Mouse (Mus musculus): ENCODE measurements at regions not wholly inside any gene's neighbourhood (a gene's known extent, or its start where the extent isn't known, plus 50 kb on each side); places are given as distances from the start of the nearest gene placed in this dataset.

GRCm38 (mm10) chr7:70119517-70119916 is 247.0 kb downstream of the Nr2f2 start:
- ATAC-seq (replicated peaks; ENCODE audit: low read depth, poor library complexity, severe bottlenecking), result no peak

- ATAC-seq (replicated peaks; ENCODE audit: low read depth, poor library complexity, severe bottlenecking), result no peak
These were observed 247.6 kb downstream of the Nr2f2 start for GRCm38 (mm10) chr7:70118971-70119370.

- peak; percentile 71 for ATAC-seq (replicated peaks; ENCODE audit: low read depth, poor library complexity, severe bottlenecking)
These were observed 248.3 kb downstream of the Nr2f2 start for GRCm38 (mm10) chr7:70117930-70118922.

GRCm38 (mm10) chr7:70109013-70109412 is 257.5 kb downstream of the Nr2f2 start:
- no peak for ATAC-seq (replicated peaks; ENCODE audit: low read depth, poor library complexity, severe bottlenecking)

- no peak for ATAC-seq (replicated peaks; ENCODE audit: low read depth, poor library complexity, severe bottlenecking)
These were observed 261.5 kb downstream of the Nr2f2 start for GRCm38 (mm10) chr7:70105024-70105423.

GRCm38 (mm10) chr7:70104486-70104885 is 262.0 kb downstream of the Nr2f2 start:
- no peak for ATAC-seq (replicated peaks; ENCODE audit: low read depth, poor library complexity, severe bottlenecking)

GRCm38 (mm10) chr7:70103680-70104079 is 262.9 kb downstream of the Nr2f2 start:
- no peak for ATAC-seq (replicated peaks; ENCODE audit: low read depth, poor library complexity, severe bottlenecking)

GRCm38 (mm10) chr7:70099001-70099400 is 267.5 kb downstream of the Nr2f2 start:
- ATAC-seq (replicated peaks; ENCODE audit: low read depth, poor library complexity, severe bottlenecking), result peak; percentile 100

- no peak for ATAC-seq (replicated peaks; ENCODE audit: low read depth, poor library complexity, severe bottlenecking)
These were observed 272.4 kb downstream of the Nr2f2 start for GRCm38 (mm10) chr7:70093916-70094784.

- ATAC-seq (replicated peaks; ENCODE audit: low read depth, poor library complexity, severe bottlenecking), result no peak
These were observed 274.4 kb downstream of the Nr2f2 start for GRCm38 (mm10) chr7:70092089-70092488.

- ATAC-seq (replicated peaks; ENCODE audit: low read depth, poor library complexity, severe bottlenecking), result no peak
These were observed 277.4 kb downstream of the Nr2f2 start for GRCm38 (mm10) chr7:70089121-70089520.

- no peak for ATAC-seq (replicated peaks; ENCODE audit: low read depth, poor library complexity, severe bottlenecking)
These were observed 296.9 kb downstream of the Nr2f2 start for GRCm38 (mm10) chr7:70069662-70070061.

- ATAC-seq (replicated peaks; ENCODE audit: low read depth, poor library complexity, severe bottlenecking), result no peak
These were observed 298.5 kb downstream of the Nr2f2 start for GRCm38 (mm10) chr7:70067828-70068719.

GRCm38 (mm10) chr7:70067071-70067470 is 299.5 kb downstream of the Nr2f2 start:
- ATAC-seq (replicated peaks; ENCODE audit: low read depth, poor library complexity, severe bottlenecking), result no peak

GRCm38 (mm10) chr7:70066448-70066847 is 300.1 kb downstream of the Nr2f2 start:
- no peak for ATAC-seq (replicated peaks; ENCODE audit: low read depth, poor library complexity, severe bottlenecking)

- no peak for ATAC-seq (replicated peaks; ENCODE audit: low read depth, poor library complexity, severe bottlenecking)
These were observed 300.9 kb downstream of the Nr2f2 start for GRCm38 (mm10) chr7:70065471-70066130.

- no peak for ATAC-seq (replicated peaks; ENCODE audit: low read depth, poor library complexity, severe bottlenecking)
These were observed 319.2 kb downstream of the Nr2f2 start for GRCm38 (mm10) chr7:70047415-70047753.

- ATAC-seq (replicated peaks; ENCODE audit: low read depth, poor library complexity, severe bottlenecking), result no peak
These were observed 319.7 kb downstream of the Nr2f2 start for GRCm38 (mm10) chr7:70046691-70047414.

- ATAC-seq (replicated peaks; ENCODE audit: low read depth, poor library complexity, severe bottlenecking), result no peak
These were observed 329.5 kb downstream of the Nr2f2 start for GRCm38 (mm10) chr7:70037011-70037410.
